Mouse (Mus musculus) myocyte (in vitro differentiated cells): ENCODE data around the gene Gm15517.

ENCODE experiments used
- CEBPB ChIP-seq: IDR thresholded peaks from 2 replicates; pipeline ENCODE4 v1.6.1; 2011; ENCODE audit warnings: mild to moderate bottlenecking, moderate library complexity; ENCODE audit not compliant: poor library complexity, insufficient read depth, severe bottlenecking
- POLR2A ChIP-seq: IDR thresholded peaks from one replicate; pipeline ENCODE4 v1.6.1; 2011; ENCODE audit warnings: low read depth, mild to moderate bottlenecking, control low read depth, moderate library complexity; ENCODE audit not compliant: insufficient read length
- POLR2AphosphoS2 ChIP-seq: IDR thresholded peaks from one replicate; pipeline ENCODE4 v1.6.1; 2011; ENCODE audit warnings: low read depth, control low read depth; ENCODE audit not compliant: insufficient read length
- SRF ChIP-seq: IDR thresholded peaks from one replicate; pipeline ENCODE4 v1.6.1; 2011; ENCODE audit warnings: low read depth; ENCODE audit not compliant: control insufficient read depth, insufficient read length
- USF1 ChIP-seq: IDR thresholded peaks from one replicate; pipeline ENCODE4 v1.6.1; 2011; ENCODE audit warnings: low read depth, mild to moderate bottlenecking, control low read depth, moderate library complexity

- TF ChIP-seq CEBPB (no peak), POLR2AphosphoS2 (no peak), POLR2A (no peak), SRF (no peak), USF1 (no peak)
These were observed 30.2 kb downstream of the Gm15517 start for GRCm38 (mm10) chr7:44291418-44291817.
